Mouse (Mus musculus): Measurements from ENCODE around the gene Cyp4f37. TPM values are rescaled to one million over a fixed set of nuclear protein-coding genes. Genes with fewer than 3 reads are reported as not detected.
"Not testable (repeated sequence)": the region's sequence is repeated elsewhere in the genome, so short reads cannot be mapped to it uniquely, and the experiment has no call there.

Cyp4f37 gene
- polyA plus RNA-seq, 1 experiment from 2014 or later: not detected

DNA sequence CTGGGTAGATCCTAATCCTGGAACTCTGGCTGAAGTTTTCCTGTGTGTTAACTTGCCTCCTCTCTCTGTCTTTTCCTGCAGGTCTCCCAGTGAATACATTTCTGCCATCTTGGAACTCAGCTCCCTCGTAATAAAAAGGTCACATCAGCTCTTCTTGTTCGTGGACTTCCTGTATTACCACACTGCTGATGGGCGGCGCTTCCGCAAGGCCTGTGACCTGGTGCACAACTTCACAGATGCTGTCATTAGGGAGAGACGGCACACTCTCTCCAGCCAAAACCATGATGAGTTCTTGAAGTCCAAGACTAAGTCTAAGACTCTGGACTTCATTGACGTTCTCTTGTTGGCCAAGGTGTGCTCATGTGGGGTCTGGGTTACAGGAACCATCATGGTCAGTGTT lies 8.6 kb downstream of the Cyp4f37 start:
- not testable (repeated sequence) for H3K4me2 ChIP-seq (ENCODE audit: low read depth); H3K36me3 ChIP-seq (ENCODE audit: control insufficient read depth, insufficient read depth, low read length); H3K4me1 ChIP-seq (ENCODE audit: control insufficient read depth, insufficient read depth, low read length); H3K27ac ChIP-seq (ENCODE audit: low read depth, low read length); ATAC-seq (ENCODE audit: insufficient read depth, low FRiP score, low TSS enrichment); H3K27me3 ChIP-seq (ENCODE audit: control insufficient read depth, insufficient read depth, low read length); DNase-seq (ENCODE audit: low spot score); H3K4me3 ChIP-seq (ENCODE audit: low read depth, low read length); H3K9me3 ChIP-seq (ENCODE audit: control insufficient read depth, low read length); H3K9ac ChIP-seq (ENCODE audit: low read length)
- 77% methylated on average over 6 of the region's 7 CpGs for WGBS

DNA sequence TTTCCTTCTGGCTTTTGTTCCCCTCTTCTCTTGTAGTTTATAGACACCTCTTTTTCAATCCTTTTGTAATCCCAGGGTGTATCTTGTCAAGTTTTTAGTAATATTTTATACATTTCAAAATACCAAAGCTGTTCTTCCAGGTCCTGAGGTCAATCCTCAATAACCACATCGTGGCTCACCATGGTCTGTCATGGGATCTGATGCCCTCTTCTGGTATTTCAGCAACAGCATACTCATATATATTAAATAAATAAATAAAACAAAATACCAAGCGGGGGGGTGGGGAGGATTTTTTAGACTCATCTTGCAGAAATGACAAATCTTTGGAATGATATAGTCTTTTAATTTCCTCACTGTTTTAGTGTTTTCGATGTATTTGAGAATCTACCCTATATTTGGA lies 10.8 kb downstream of the Cyp4f37 start:
- ATAC-seq (ENCODE audit: insufficient read depth, low FRiP score, low TSS enrichment) (no peak), DNase-seq (ENCODE audit: low spot score) (no peak)
- WGBS: 80% methylated on average over 3 of the region's 3 CpGs
- no peaks in the 10 kb centered on the region for H3K27me3 ChIP-seq (ENCODE audit: control insufficient read depth, insufficient read depth, low read length)
- no peak overlapping the region for H3K9ac ChIP-seq (ENCODE audit: low read length)
- H3K4me1 ChIP-seq (ENCODE audit: control insufficient read depth, insufficient read depth, low read length): no peaks in the 10 kb centered on the region
- H3K4me2 ChIP-seq (ENCODE audit: low read depth): no peak overlapping the region
- no peaks in the 10 kb centered on the region for H3K36me3 ChIP-seq (ENCODE audit: control insufficient read depth, insufficient read depth, low read length)
- H3K9me3 ChIP-seq (ENCODE audit: control insufficient read depth, low read length): no peaks in the 10 kb centered on the region
- no peak overlapping the region for H3K4me3 ChIP-seq (ENCODE audit: low read depth, low read length)
- H3K27ac ChIP-seq (ENCODE audit: low read depth, low read length): no peak overlapping the region

DNA sequence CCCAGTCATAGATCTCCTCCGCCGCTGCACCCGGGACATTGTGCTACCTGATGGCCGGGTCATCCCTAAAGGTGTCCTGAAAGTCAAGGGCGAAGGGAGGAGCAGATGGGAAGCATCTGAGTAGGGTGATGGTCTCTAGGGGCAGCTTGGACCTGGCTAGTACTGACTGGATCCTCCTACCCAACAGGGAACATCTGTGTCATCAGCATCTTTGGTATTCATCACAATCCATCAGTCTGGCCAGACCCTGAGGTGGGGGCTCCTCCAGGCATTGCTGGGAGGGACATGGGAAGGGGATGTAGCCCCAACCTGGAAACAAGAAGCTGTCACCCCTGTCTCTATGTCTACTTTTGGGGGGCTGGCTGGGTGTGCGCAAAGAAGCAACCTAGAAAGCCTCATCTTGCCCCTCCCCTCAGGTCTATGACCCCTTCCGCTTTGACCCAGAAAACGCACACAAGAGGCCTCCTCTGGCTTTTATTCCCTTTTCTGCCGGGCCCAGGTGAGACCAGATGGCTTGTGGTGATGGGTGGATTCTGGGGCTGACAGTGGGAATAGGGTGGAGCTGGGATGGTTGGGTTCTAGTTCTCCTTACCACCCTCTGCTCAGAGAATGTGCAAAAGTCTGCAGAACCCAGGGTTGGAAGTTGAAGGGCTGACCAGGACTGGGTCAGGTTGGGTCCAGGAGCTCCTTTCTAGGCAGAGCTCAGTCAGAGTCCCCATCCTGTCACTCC lies 13.3 kb downstream of the Cyp4f37 start:
- WGBS: 89% methylated on average over 9 of the region's 9 CpGs
- not testable (repeated sequence) for H3K9me3 ChIP-seq (ENCODE audit: control insufficient read depth, low read length); H3K4me1 ChIP-seq (ENCODE audit: control insufficient read depth, insufficient read depth, low read length); H3K27me3 ChIP-seq (ENCODE audit: control insufficient read depth, insufficient read depth, low read length); ATAC-seq (ENCODE audit: insufficient read depth, low FRiP score, low TSS enrichment); DNase-seq (ENCODE audit: low spot score); H3K36me3 ChIP-seq (ENCODE audit: control insufficient read depth, insufficient read depth, low read length); H3K27ac ChIP-seq (ENCODE audit: low read depth, low read length)
- Histone ChIP-seq H3K9ac (ENCODE audit: low read length) (peak overlapping the region; percentile 54), H3K4me3 (ENCODE audit: low read depth, low read length) (peak overlapping the region; percentile 31), H3K4me2 (ENCODE audit: low read depth) (peak overlapping the region; percentile 58)

DNA sequence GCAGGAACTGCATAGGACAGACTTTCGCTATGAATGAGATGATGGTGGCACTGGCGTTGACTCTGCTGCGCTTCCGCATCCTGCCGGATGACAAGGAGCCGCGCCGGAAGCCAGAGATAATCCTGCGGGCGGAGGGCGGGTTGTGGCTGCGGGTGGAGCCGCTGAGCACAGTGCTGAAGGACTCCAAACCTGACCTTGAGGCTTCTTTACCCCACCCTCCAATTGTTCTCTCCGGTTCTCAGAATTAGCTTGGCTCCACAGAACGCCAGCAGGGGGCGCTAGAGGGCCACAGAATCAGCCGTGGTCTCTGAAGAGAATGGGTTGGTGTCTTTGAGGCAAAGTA lies 13.8 kb downstream of the Cyp4f37 start:
- Histone ChIP-seq H3K9ac (ENCODE audit: low read length) (peak overlapping the region; percentile 54), H3K36me3 (ENCODE audit: control insufficient read depth, insufficient read depth, low read length) (no peaks in the 10 kb centered on the region), H3K4me2 (ENCODE audit: low read depth) (peak overlapping the region; percentile 58), H3K27me3 (ENCODE audit: control insufficient read depth, insufficient read depth, low read length) (no peaks in the 10 kb centered on the region), H3K27ac (ENCODE audit: low read depth, low read length) (no peak overlapping the region), H3K4me1 (ENCODE audit: control insufficient read depth, insufficient read depth, low read length) (no peaks in the 10 kb centered on the region), H3K4me3 (ENCODE audit: low read depth, low read length) (peak overlapping the region; percentile 31), H3K9me3 (ENCODE audit: control insufficient read depth, low read length) (no peaks in the 10 kb centered on the region)
- DNase-seq (ENCODE audit: low spot score) (peak; percentile 90), ATAC-seq (ENCODE audit: insufficient read depth, low FRiP score, low TSS enrichment) (peak; percentile 68)
- 2% methylated on average over 17 of the region's 17 CpGs for WGBS

DNA sequence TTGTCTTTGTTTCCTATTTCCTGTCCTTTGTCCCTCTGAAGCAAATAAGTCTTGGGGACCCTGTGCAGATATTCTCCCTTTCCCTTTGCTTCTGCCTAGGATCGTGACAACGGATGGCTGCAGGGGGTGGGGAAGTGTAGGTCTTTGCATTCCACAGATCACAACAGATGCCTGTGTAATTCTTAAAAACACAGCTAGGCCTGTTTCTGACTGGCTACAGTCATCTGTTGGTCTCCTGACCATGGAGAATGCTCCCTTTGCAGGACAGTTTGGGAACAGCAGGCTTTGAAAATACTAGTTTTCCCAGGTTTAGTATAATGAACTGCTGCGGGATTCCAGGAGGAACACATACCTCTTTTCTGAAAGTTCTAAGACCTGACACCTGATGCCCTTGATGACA lies 15.2 kb downstream of the Cyp4f37 start:
- no peak overlapping the region for H3K4me2 ChIP-seq (ENCODE audit: low read depth)
- H3K27me3 ChIP-seq (ENCODE audit: control insufficient read depth, insufficient read depth, low read length): no peaks in the 10 kb centered on the region
- no peaks in the 10 kb centered on the region for H3K4me1 ChIP-seq (ENCODE audit: control insufficient read depth, insufficient read depth, low read length)
- H3K4me3 ChIP-seq (ENCODE audit: low read depth, low read length): no peak overlapping the region
- no peak overlapping the region for H3K9ac ChIP-seq (ENCODE audit: low read length)
- no peak overlapping the region for H3K27ac ChIP-seq (ENCODE audit: low read depth, low read length)
- 62% methylated on average over 3 of the region's 3 CpGs for WGBS
- no peak for ATAC-seq (ENCODE audit: insufficient read depth, low FRiP score, low TSS enrichment)
- no peak for DNase-seq (ENCODE audit: low spot score)
- H3K36me3 ChIP-seq (ENCODE audit: control insufficient read depth, insufficient read depth, low read length): no peaks in the 10 kb centered on the region
- no peaks in the 10 kb centered on the region for H3K9me3 ChIP-seq (ENCODE audit: control insufficient read depth, low read length)

DNA sequence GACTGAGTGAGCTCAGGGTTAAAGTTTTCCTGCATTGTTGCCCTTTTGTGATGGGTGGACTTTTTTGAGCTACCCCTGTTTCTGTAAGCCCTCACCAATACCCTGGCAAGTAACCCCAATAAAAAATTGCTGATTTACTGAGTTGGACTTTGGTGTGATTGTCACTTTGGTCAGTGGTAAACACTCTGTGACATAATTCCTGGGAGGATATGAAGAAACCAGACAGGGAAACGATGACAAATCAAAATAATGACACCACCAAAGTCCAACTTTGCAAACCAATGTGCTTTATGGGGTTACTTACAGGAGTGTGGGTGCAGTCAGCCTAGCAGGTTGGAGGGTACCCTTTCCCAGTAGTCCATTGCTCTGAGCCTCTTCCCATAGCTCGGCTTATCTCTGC lies 16.0 kb downstream of the Cyp4f37 start:
- DNase-seq (ENCODE audit: low spot score): no peak
- H3K36me3 ChIP-seq (ENCODE audit: control insufficient read depth, insufficient read depth, low read length): no peaks in the 10 kb centered on the region
- no peaks in the 10 kb centered on the region for H3K27me3 ChIP-seq (ENCODE audit: control insufficient read depth, insufficient read depth, low read length)
- no peak for ATAC-seq (ENCODE audit: insufficient read depth, low FRiP score, low TSS enrichment)
- H3K4me1 ChIP-seq (ENCODE audit: control insufficient read depth, insufficient read depth, low read length): no peaks in the 10 kb centered on the region
- WGBS: 85% methylated on average over 2 of the region's 2 CpGs
- H3K9ac ChIP-seq (ENCODE audit: low read length): no peak overlapping the region
- no peak overlapping the region for H3K27ac ChIP-seq (ENCODE audit: low read depth, low read length)
- H3K4me2 ChIP-seq (ENCODE audit: low read depth): no peak overlapping the region
- H3K4me3 ChIP-seq (ENCODE audit: low read depth, low read length): no peak overlapping the region
- H3K9me3 ChIP-seq (ENCODE audit: control insufficient read depth, low read length): no peaks in the 10 kb centered on the region

DNA sequence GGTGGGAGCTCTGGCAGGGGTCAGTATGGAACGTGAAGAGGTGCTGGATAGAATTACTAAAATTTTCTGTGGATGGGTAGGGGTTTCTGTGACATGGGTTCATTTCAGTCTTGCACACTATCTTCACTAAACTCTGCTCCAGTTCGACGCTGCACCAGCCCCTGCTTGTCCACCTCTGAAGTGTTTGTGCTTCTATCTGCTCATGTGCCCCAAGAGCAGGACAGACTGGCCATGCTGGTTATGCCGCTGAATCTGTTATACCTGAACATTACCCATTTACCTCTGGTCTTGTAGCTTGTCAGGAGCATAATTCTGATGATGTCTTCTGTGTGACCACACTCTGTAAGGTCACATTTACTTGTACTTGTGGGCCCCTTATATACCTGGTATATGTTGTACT lies 25.5 kb downstream of the Cyp4f37 start:
- H3K36me3 ChIP-seq (ENCODE audit: control insufficient read depth, insufficient read depth, low read length): no peaks in the 10 kb centered on the region
- no peaks in the 10 kb centered on the region for H3K27me3 ChIP-seq (ENCODE audit: control insufficient read depth, insufficient read depth, low read length)
- DNase-seq (ENCODE audit: low spot score) (no peak), ATAC-seq (ENCODE audit: insufficient read depth, low FRiP score, low TSS enrichment) (no peak)
- no peak overlapping the region for H3K9ac ChIP-seq (ENCODE audit: low read length)
- H3K27ac ChIP-seq (ENCODE audit: low read depth, low read length): no peak overlapping the region
- H3K9me3 ChIP-seq (ENCODE audit: control insufficient read depth, low read length): no peaks in the 10 kb centered on the region
- H3K4me3 ChIP-seq (ENCODE audit: low read depth, low read length): no peak overlapping the region
- 91% methylated on average over 4 of the region's 4 CpGs for WGBS
- no peaks in the 10 kb centered on the region for H3K4me1 ChIP-seq (ENCODE audit: control insufficient read depth, insufficient read depth, low read length)
- H3K4me2 ChIP-seq (ENCODE audit: low read depth): no peak overlapping the region

DNA sequence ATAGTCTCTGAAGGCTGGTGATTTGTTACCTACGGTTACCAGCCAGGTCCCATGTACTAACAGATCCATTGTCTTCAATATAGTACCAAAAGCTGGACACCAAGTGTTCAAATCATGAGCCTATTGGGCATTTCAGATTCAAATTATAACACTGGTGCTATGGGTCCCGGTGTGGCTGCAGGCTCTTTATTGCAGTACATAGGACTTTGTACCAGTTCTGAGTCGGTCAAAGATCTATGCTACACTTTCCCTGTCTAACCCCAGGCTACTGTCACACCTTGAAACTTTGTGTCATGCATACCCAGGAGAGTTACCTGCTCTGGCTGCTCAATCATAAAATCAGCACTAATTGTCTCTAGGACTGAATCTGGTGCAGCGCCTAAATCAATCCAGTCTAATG lies 32.8 kb downstream of the Cyp4f37 start:
- no peak for ATAC-seq (ENCODE audit: insufficient read depth, low FRiP score, low TSS enrichment)
- no peak overlapping the region for H3K9ac ChIP-seq (ENCODE audit: low read length)
- no peak for DNase-seq (ENCODE audit: low spot score)
- H3K4me2 ChIP-seq (ENCODE audit: low read depth): no peak overlapping the region
- H3K9me3 ChIP-seq (ENCODE audit: control insufficient read depth, low read length): no peaks in the 10 kb centered on the region
- no peak overlapping the region for H3K4me3 ChIP-seq (ENCODE audit: low read depth, low read length)
- H3K36me3 ChIP-seq (ENCODE audit: control insufficient read depth, insufficient read depth, low read length): no peaks in the 10 kb centered on the region
- 92% methylated on average over 4 of the region's 4 CpGs for whole genome bisulfite sequencing
- no peaks in the 10 kb centered on the region for H3K27me3 ChIP-seq (ENCODE audit: control insufficient read depth, insufficient read depth, low read length)
- no peaks in the 10 kb centered on the region for H3K4me1 ChIP-seq (ENCODE audit: control insufficient read depth, insufficient read depth, low read length)
- no peak overlapping the region for H3K27ac ChIP-seq (ENCODE audit: low read depth, low read length)

DNA sequence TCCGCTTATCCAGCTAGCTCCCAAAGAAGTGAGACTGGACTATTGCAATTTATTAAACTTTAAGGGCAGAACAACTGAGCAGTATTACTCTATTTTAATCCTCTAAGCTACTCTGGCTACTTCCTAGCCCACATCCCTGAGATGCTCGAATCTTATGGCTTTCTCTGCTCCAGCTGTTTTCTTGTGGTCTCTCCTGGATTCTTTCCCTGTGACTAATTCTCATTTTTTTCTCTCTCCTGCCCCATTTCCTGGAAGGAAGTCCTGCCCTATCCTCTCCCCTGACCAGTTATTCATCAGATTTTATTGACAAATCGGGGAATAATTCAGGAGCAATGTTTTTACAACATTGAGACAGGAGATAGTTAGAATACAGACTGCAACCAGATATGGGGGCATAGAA lies 35.9 kb downstream of the Cyp4f37 start:
- no peak overlapping the region for H3K4me3 ChIP-seq (ENCODE audit: low read depth, low read length)
- WGBS: 82% methylated on average over 3 of the region's 3 CpGs
- H3K4me2 ChIP-seq (ENCODE audit: low read depth): no peak overlapping the region
- no peak for DNase-seq (ENCODE audit: low spot score)
- no peaks in the 10 kb centered on the region for H3K9me3 ChIP-seq (ENCODE audit: control insufficient read depth, low read length)
- no peak overlapping the region for H3K9ac ChIP-seq (ENCODE audit: low read length)
- H3K27ac ChIP-seq (ENCODE audit: low read depth, low read length): no peak overlapping the region
- H3K27me3 ChIP-seq (ENCODE audit: control insufficient read depth, insufficient read depth, low read length): no peaks in the 10 kb centered on the region
- no peaks in the 10 kb centered on the region for H3K36me3 ChIP-seq (ENCODE audit: control insufficient read depth, insufficient read depth, low read length)
- ATAC-seq (ENCODE audit: insufficient read depth, low FRiP score, low TSS enrichment): no peak
- H3K4me1 ChIP-seq (ENCODE audit: control insufficient read depth, insufficient read depth, low read length): no peaks in the 10 kb centered on the region

All from neural tube, embryonic 11.5 days (tissue).